Mouse (Mus musculus) liver, embryonic 11.5 days (tissue): ENCODE results near the gene Cckbr. TPM values are rescaled to one million over a fixed set of nuclear protein-coding genes. Genes with fewer than 3 reads are reported as not detected.
"Not testable (repeated sequence)": the region's sequence is repeated elsewhere in the genome, so short reads cannot be mapped to it uniquely, and the experiment has no call there.

ENCODE experiments used
- ATAC-seq: fragments of 200-750 bp; cut with Nextera tagmentation; replicated peaks from 2 replicates; pipeline ENCODE4 v1.8.0; 2017; ENCODE audit warnings: moderate number of reproducible peaks, mild to moderate bottlenecking, moderate TSS enrichment, moderate library complexity; ENCODE audit not compliant: low FRiP score
- DNase-seq: peaks from one replicate; pipeline ENCODE4 v3.0.0-alpha.2; 2017; ENCODE audit warnings: low spot score
- H3K27ac ChIP-seq: fragments of 300-500 bp; sonication (generic); 2 replicates; pipeline ENCODE4 v1.5.1; 2014; ENCODE audit warnings: mild to moderate bottlenecking, low read depth, low read length, control low read depth
- H3K27me3 ChIP-seq: fragments of 300-500 bp; sonication (generic); replicated peaks from 2 replicates; pipeline ENCODE4 v1.6.1; 2014; ENCODE audit warnings: low read length, mixed read lengths; ENCODE audit not compliant: control insufficient read depth, insufficient read depth
- H3K36me3 ChIP-seq: fragments of 300-500 bp; sonication (generic); 2 replicates; pipeline ENCODE4 v1.6.1; 2014; ENCODE audit warnings: mild to moderate bottlenecking, low read length, moderate library complexity, mixed read lengths; ENCODE audit not compliant: control insufficient read depth, insufficient read depth
- H3K4me1 ChIP-seq: fragments of 300-500 bp; sonication (generic); replicated peaks from 2 replicates; pipeline ENCODE4 v1.6.1; 2014; ENCODE audit warnings: low read length, mixed read lengths; ENCODE audit not compliant: control insufficient read depth, insufficient read depth
- H3K4me2 ChIP-seq: fragments of 300-500 bp; sonication (generic); 2 replicates; pipeline ENCODE4 v1.6.1; 2014; ENCODE audit warnings: mild to moderate bottlenecking, control low read depth, moderate library complexity
- H3K4me3 ChIP-seq: fragments of 300-500 bp; sonication (generic); 2 replicates; pipeline ENCODE4 v1.5.1; 2014; ENCODE audit warnings: low read depth, low read length, control low read depth
- H3K9ac ChIP-seq: fragments of 300-500 bp; sonication (generic); 2 replicates; pipeline ENCODE4 v1.6.1; 2014; ENCODE audit warnings: low read depth, low read length, control low read depth
- H3K9me3 ChIP-seq: fragments of 300-500 bp; sonication (generic); 2 replicates; pipeline ENCODE4 v1.6.1; 2016; ENCODE audit warnings: low read length, inconsistent platforms, mixed read lengths; ENCODE audit not compliant: control insufficient read depth
- WGBS: fragments of 180-500 bp; shearing (Covaris S2); extraction: QIAGEN DNeasy Blood & Tissue Kit; methylation state at CpG from one replicate; pipeline ENCODE4 v1.1.7; 2014; 5-methylcytosine and 5-hydroxymethylcytosine counted together
- polyA plus RNA-seq: library from polyadenylated mRNA; unstranded; fragments of >200 nt; fragmentation: Nextera tagmentation; extraction: Ambion mirVana; gene quantifications from 2 replicates; pipeline ENCODE4 v1.2.1, GENCODE M21; 2014

Gene Cckbr
- polyA plus RNA-seq, 1 experiment from 2014 or later = 0.05 TPM

- H3K9ac ChIP-seq = no peak overlapping the region
- DNase-seq (no peak), ATAC-seq (no peak)
- H3K4me1 ChIP-seq = no peaks in the 10 kb centered on the region
- no peaks in the 10 kb centered on the region for H3K27me3 ChIP-seq
- H3K9me3 ChIP-seq = no peaks in the 10 kb centered on the region
- H3K36me3 ChIP-seq = no peaks in the 10 kb centered on the region
- no peak overlapping the region for H3K4me2 ChIP-seq
- no peak overlapping the region for H3K4me3 ChIP-seq
- H3K27ac ChIP-seq = no peak overlapping the region
Observed at GRCm38 (mm10) chr7:105458546-105458945, 33.0 kb downstream of the Cckbr start.

DNA sequence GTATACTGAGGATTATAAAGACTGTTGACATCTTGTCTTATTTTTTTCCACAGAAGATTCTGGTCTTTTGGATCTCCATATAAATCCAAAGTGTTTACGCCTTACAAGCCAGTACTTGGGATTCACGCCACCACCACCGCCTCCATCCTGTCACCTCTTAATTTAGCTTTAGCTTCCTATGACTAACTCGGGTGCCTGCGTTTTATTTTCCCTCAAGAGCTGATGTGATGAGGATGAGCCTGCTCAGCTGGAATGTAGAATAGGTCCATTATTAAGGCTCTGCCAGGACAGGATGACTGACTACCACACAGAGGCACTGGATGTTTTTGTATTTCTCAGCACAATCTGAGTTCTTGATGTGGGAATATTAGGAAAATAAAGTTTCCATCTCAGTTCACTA lies 40.0 kb downstream of the Cckbr start:
- H3K27ac ChIP-seq, H3K4me1 ChIP-seq, H3K4me3 ChIP-seq, H3K4me2 ChIP-seq, H3K36me3 ChIP-seq, ATAC-seq, H3K9me3 ChIP-seq, H3K9ac ChIP-seq, H3K27me3 ChIP-seq, DNase-seq: not testable (repeated sequence)
- 75% methylated on average over 5 of the region's 5 CpGs for WGBS

GRCm38 (mm10) chr7:105472607-105473006 lies 47.1 kb downstream of the Cckbr start:
- H3K9ac ChIP-seq = no peak overlapping the region
- H3K4me3 ChIP-seq = no peak overlapping the region
- H3K27me3 ChIP-seq = no peaks in the 10 kb centered on the region
- whole genome bisulfite sequencing = 63% methylated on average over 1 of the region's 1 CpGs
- H3K4me1 ChIP-seq = no peaks in the 10 kb centered on the region
- no peak for ATAC-seq
- no peaks in the 10 kb centered on the region for H3K9me3 ChIP-seq
- no peak overlapping the region for H3K27ac ChIP-seq
- no peaks in the 10 kb centered on the region for H3K36me3 ChIP-seq
- no peak overlapping the region for H3K4me2 ChIP-seq
- no peak for DNase-seq

DNA sequence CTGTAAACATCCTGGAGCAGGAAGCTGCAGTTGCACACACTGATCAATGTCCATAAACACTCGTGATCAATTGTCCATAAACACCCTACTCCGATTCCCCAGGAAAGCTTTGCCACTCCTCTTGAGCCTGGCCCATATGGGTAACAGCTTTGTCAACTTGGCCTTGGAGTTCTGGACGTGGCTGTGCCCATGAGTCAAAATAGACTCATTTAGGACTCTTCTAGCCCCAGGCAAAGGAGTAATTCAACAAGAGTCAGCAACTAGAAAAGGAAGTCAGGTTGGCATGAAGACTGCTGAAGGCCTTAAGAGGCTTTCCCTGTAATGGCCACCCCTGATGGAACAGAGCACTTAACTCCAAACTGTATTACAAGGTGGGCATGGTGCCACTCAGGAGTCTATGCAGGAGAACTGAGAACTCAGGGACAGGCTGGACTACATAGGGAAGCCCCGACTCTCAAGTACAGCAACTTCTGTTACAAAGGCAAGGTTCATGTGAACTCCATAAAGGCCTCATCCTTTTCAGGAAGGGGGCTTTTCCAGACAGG lies 49.3 kb downstream of the Cckbr start:
- no peak overlapping the region for H3K9ac ChIP-seq
- no peak overlapping the region for H3K27ac ChIP-seq
- ATAC-seq = no peak
- H3K9me3 ChIP-seq = no peaks in the 10 kb centered on the region
- DNase-seq = no peak
- no peaks in the 10 kb centered on the region for H3K27me3 ChIP-seq
- 77% methylated on average over 4 of the region's 4 CpGs for WGBS
- H3K4me2 ChIP-seq = no peak overlapping the region
- H3K4me1 ChIP-seq = no peaks in the 10 kb centered on the region
- H3K4me3 ChIP-seq = no peak overlapping the region
- H3K36me3 ChIP-seq = no peaks in the 10 kb centered on the region

- no peak overlapping the region for H3K27ac ChIP-seq
- H3K9ac ChIP-seq = no peak overlapping the region
- ATAC-seq = no peak
- DNase-seq = no peak
- H3K27me3 ChIP-seq = no peaks in the 10 kb centered on the region
- no peaks in the 10 kb centered on the region for H3K36me3 ChIP-seq
- H3K4me3 ChIP-seq = no peak overlapping the region
- 61% methylated on average over 7 of the region's 7 CpGs for WGBS
- no peak overlapping the region for H3K4me2 ChIP-seq
- H3K9me3 ChIP-seq = no peaks in the 10 kb centered on the region
- H3K4me1 ChIP-seq = no peaks in the 10 kb centered on the region
Observed at GRCm38 (mm10) chr7:105475396-105475949, 49.9 kb downstream of the Cckbr start.

GRCm38 (mm10) chr7:105476683-105477432 lies 51.3 kb downstream of the Cckbr start:
- H3K36me3 ChIP-seq = no peaks in the 10 kb centered on the region
- ATAC-seq (no peak), DNase-seq (no peak)
- no peak overlapping the region for H3K27ac ChIP-seq
- no peak overlapping the region for H3K9ac ChIP-seq
- 75% methylated on average over 10 of the region's 10 CpGs for WGBS
- no peaks in the 10 kb centered on the region for H3K9me3 ChIP-seq
- no peak overlapping the region for H3K4me2 ChIP-seq
- peaks cover 3% of the 10 kb centered on the region for H3K4me1 ChIP-seq
- H3K27me3 ChIP-seq = peaks cover 13% of the 10 kb centered on the region
- H3K4me3 ChIP-seq = no peak overlapping the region

GRCm38 (mm10) chr7:105477433-105477700 lies 51.8 kb downstream of the Cckbr start:
- H3K4me1 ChIP-seq = peaks cover 5% of the 10 kb centered on the region
- no peak overlapping the region for H3K9ac ChIP-seq
- H3K27me3 ChIP-seq = peaks cover 17% of the 10 kb centered on the region
- H3K27ac ChIP-seq = no peak overlapping the region
- 84% methylated on average over 1 of the region's 1 CpGs for WGBS
- no peak overlapping the region for H3K4me2 ChIP-seq
- ATAC-seq = no peak
- no peak for DNase-seq
- H3K36me3 ChIP-seq = no peaks in the 10 kb centered on the region
- no peaks in the 10 kb centered on the region for H3K9me3 ChIP-seq
- no peak overlapping the region for H3K4me3 ChIP-seq

GRCm38 (mm10) chr7:105477841-105478240 lies 52.3 kb downstream of the Cckbr start:
- Histone ChIP-seq H3K4me1 (peaks cover 5% of the 10 kb centered on the region), H3K27me3 (peaks cover 17% of the 10 kb centered on the region), H3K9ac (no peak overlapping the region), H3K4me3 (no peak overlapping the region), H3K27ac (no peak overlapping the region), H3K4me2 (no peak overlapping the region), H3K36me3 (no peaks in the 10 kb centered on the region), H3K9me3 (no peaks in the 10 kb centered on the region)
- ATAC-seq (no peak), DNase-seq (no peak)
- 61% methylated on average over 3 of the region's 3 CpGs for WGBS

GRCm38 (mm10) chr7:105478344-105478743 lies 52.8 kb downstream of the Cckbr start:
- H3K36me3 ChIP-seq = no peaks in the 10 kb centered on the region
- ATAC-seq (no peak), DNase-seq (no peak)
- no peaks in the 10 kb centered on the region for H3K9me3 ChIP-seq
- WGBS = 67% methylated on average over 8 of the region's 8 CpGs
- no peak overlapping the region for H3K4me2 ChIP-seq
- peaks cover 5% of the 10 kb centered on the region for H3K4me1 ChIP-seq
- H3K4me3 ChIP-seq = no peak overlapping the region
- peaks cover 17% of the 10 kb centered on the region for H3K27me3 ChIP-seq
- no peak overlapping the region for H3K27ac ChIP-seq
- H3K9ac ChIP-seq = no peak overlapping the region
